Mouse (Mus musculus) stomach, postnatal 0 days (tissue): ENCODE results near the gene Pp2d1.

Experiments used
- CTCF ChIP-seq: IDR thresholded peaks from 2 replicates; pipeline ENCODE4 v1.5.1; 2016; ENCODE audit warnings: antibody characterized with exemption, low read depth, mild to moderate bottlenecking, moderate library complexity
- EP300 ChIP-seq: optimal IDR thresholded peaks from 2 replicates; pipeline ENCODE3; 2016; ENCODE audit warnings: antibody characterized with exemption

- no peak for TF ChIP-seq CTCF
- no peak for TF ChIP-seq EP300
These were observed 3.3 kb upstream of the Pp2d1 start for GRCm38 (mm10) chr17:53542536-53542935.
